Mouse (Mus musculus) heart, postnatal 0 days (tissue): Measurements from ENCODE around the gene Cabp1. TPM values are rescaled to one million over a fixed set of nuclear protein-coding genes. Genes with fewer than 3 reads are reported as not detected.
"Not testable (repeated sequence)": the region's sequence is repeated elsewhere in the genome, so short reads cannot be mapped to it uniquely, and the experiment has no call there.

Source experiments
- ATAC-seq: fragments of 200-750 bp; cut with Nextera tagmentation; 2 replicates; pipeline ENCODE4 v1.8.0; 2017; ENCODE audit warnings: low read depth, moderate number of reproducible peaks, moderate library complexity; ENCODE audit not compliant: insufficient read depth
- DNase-seq: peaks from one replicate; pipeline ENCODE4 v3.0.0-alpha.2; 2016; ENCODE audit warnings: low spot score
- H3K27ac ChIP-seq: fragments of 300-500 bp; sonication (generic); 2 replicates; pipeline ENCODE4 v1.5.1; 2014; ENCODE audit warnings: low read depth, mild to moderate bottlenecking
- H3K27me3 ChIP-seq: fragments of 300-500 bp; sonication (generic); 2 replicates; pipeline ENCODE4 v1.6.1; 2014; ENCODE audit warnings: low read length, mixed read lengths; ENCODE audit not compliant: control insufficient read depth, insufficient read depth
- H3K36me3 ChIP-seq: fragments of 300-500 bp; sonication (generic); replicated peaks from 2 replicates; pipeline ENCODE4 v1.6.1; 2014; ENCODE audit warnings: low read length, mixed read lengths; ENCODE audit not compliant: control insufficient read depth, insufficient read depth
- H3K4me1 ChIP-seq: fragments of 300-500 bp; sonication (generic); 2 replicates; pipeline ENCODE4 v1.6.1; 2014; ENCODE audit warnings: antibody characterized with exemption; ENCODE audit not compliant: control insufficient read depth, insufficient read depth
- H3K4me2 ChIP-seq: fragments of 300-500 bp; sonication (generic); 2 replicates; pipeline ENCODE4 v1.6.1; 2014; ENCODE audit warnings: low read depth, mild to moderate bottlenecking, low read length, moderate library complexity
- H3K4me3 ChIP-seq: fragments of 300-500 bp; sonication (generic); 2 replicates; pipeline ENCODE4 v1.5.1; 2014; ENCODE audit warnings: low read depth, low read length
- H3K9ac ChIP-seq: fragments of 300-500 bp; sonication (generic); replicated peaks from 2 replicates; pipeline ENCODE4 v1.6.1; 2014; ENCODE audit warnings: low read depth, low read length, mixed read lengths
- H3K9me3 ChIP-seq: fragments of 300-500 bp; sonication (generic); replicated peaks from 2 replicates; pipeline ENCODE4 v1.6.1; 2016; ENCODE audit warnings: low read length; ENCODE audit not compliant: control insufficient read depth
- CTCF ChIP-seq: IDR thresholded peaks from 2 replicates; pipeline ENCODE4 v1.5.1; 2016; ENCODE audit warnings: antibody characterized with exemption, control low read depth, low read depth
- EP300 ChIP-seq: IDR thresholded peaks from 2 replicates; pipeline ENCODE4 v1.6.1; 2016; ENCODE audit warnings: antibody characterized with exemption, low read depth
- WGBS: fragments of 180-500 bp; shearing (Covaris S2); extraction: QIAGEN DNeasy Blood & Tissue Kit; methylation state at CpG from one replicate; pipeline ENCODE4 v1.1.7; 2014; 5-methylcytosine and 5-hydroxymethylcytosine counted together
- polyA plus RNA-seq: library from polyadenylated mRNA; unstranded; fragments of >200 nt; fragmentation: Nextera tagmentation; extraction: Ambion mirVana; gene quantifications from 2 replicates; pipeline ENCODE4 v1.2.1, GENCODE M21; 2015
- total RNA-seq: library from RNA; depleted of rRNA; stranded (reverse); fragments of >200 nt; gene quantifications from 2 replicates; pipeline ENCODE4 v1.2.3, GENCODE M21; 2014; ENCODE audit warnings: low replicate concordance

Gene Cabp1
- total and polyA plus RNA-seq, 2 experiments from 2014 or later = 0.96 to 4.1 TPM

- H3K4me3 ChIP-seq = no peak overlapping the region
- no peak for ATAC-seq
- no peaks in the 10 kb centered on the region for H3K36me3 ChIP-seq
- H3K4me2 ChIP-seq = no peak overlapping the region
- 35% methylated on average over 27 of the region's 27 CpGs for WGBS
- no peaks in the 10 kb centered on the region for H3K9me3 ChIP-seq
- no peak for DNase-seq
- TF ChIP-seq EP300 = no peak
- no peak for TF ChIP-seq CTCF
- H3K27ac ChIP-seq = no peak overlapping the region
- H3K27me3 ChIP-seq = no peaks in the 10 kb centered on the region
- H3K9ac ChIP-seq = no peak overlapping the region
- H3K4me1 ChIP-seq = peaks cover 12% of the 10 kb centered on the region; the same call in 1 of the 2 replicates
Measured at GRCm38 (mm10) chr5:115168641-115169415, 25.4 kb downstream of the Cabp1 start.

- DNase-seq = no peak
- no peak overlapping the region for H3K4me3 ChIP-seq
- H3K27ac ChIP-seq = peak overlapping the region; percentile 63
- 51% methylated on average over 6 of the region's 6 CpGs for WGBS
- no peak overlapping the region for H3K9ac ChIP-seq
- TF ChIP-seq EP300 = no peak
- no peak for TF ChIP-seq CTCF
- H3K4me2 ChIP-seq = no peak overlapping the region
- peaks cover 12% of the 10 kb centered on the region; the same call in 1 of the 2 replicates for H3K4me1 ChIP-seq
- ATAC-seq = no peak
- H3K36me3 ChIP-seq = no peaks in the 10 kb centered on the region
- no peaks in the 10 kb centered on the region for H3K9me3 ChIP-seq
- no peaks in the 10 kb centered on the region for H3K27me3 ChIP-seq
Measured at GRCm38 (mm10) chr5:115167396-115167795, 26.8 kb downstream of the Cabp1 start.

GRCm38 (mm10) chr5:115166815-115167194 lies 27.4 kb downstream of the Cabp1 start:
- peaks cover 12% of the 10 kb centered on the region; the same call in 1 of the 2 replicates for H3K4me1 ChIP-seq
- H3K27ac ChIP-seq = peak overlapping the region; percentile 71
- WGBS = 71% methylated on average over 7 of the region's 7 CpGs
- H3K36me3 ChIP-seq = no peaks in the 10 kb centered on the region
- no peak overlapping the region for H3K4me3 ChIP-seq
- no peaks in the 10 kb centered on the region for H3K27me3 ChIP-seq
- DNase-seq = no peak
- no peak for ATAC-seq
- no peaks in the 10 kb centered on the region for H3K9me3 ChIP-seq
- H3K9ac ChIP-seq = no peak overlapping the region; the same call in 1 of the 2 replicates
- no peak overlapping the region for H3K4me2 ChIP-seq
- TF ChIP-seq CTCF (no peak), EP300 (no peak)

GRCm38 (mm10) chr5:115165895-115166814 lies 28.0 kb downstream of the Cabp1 start:
- ATAC-seq (peak; percentile 31; the same call in 1 of the 2 replicates), DNase-seq (no peak)
- Histone ChIP-seq H3K4me3 (no peak overlapping the region), H3K27me3 (no peaks in the 10 kb centered on the region), H3K36me3 (no peaks in the 10 kb centered on the region), H3K9ac (no peak overlapping the region; the same call in 1 of the 2 replicates), H3K4me1 (peaks cover 12% of the 10 kb centered on the region; the same call in 1 of the 2 replicates), H3K4me2 (no peak overlapping the region), H3K27ac (peak overlapping the region; percentile 71), H3K9me3 (no peaks in the 10 kb centered on the region)
- TF ChIP-seq EP300 (no peak), CTCF (peak; percentile 23)
- WGBS = 35% methylated on average over 11 of the region's 11 CpGs

DNA sequence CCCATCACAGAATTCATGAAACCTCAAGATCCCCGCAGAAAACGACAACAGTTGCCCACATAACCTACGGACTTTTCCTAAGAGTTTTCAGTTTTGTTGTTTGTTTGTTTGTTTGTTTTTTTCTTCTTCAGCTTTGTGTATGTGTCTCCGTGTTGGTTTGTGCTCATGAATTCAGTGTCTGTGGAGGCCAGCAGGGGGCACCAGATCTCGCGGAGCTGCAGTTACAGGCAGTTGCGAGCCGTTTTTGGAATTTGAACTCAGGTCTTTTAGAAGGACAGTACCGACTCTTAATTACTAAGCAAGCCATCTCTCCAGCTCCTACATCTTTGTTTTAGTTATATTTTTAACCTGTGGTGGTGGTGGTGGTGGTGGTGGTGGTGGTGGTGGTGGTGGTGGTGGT lies 28.8 kb downstream of the Cabp1 start:
- Histone ChIP-seq H3K4me3 (no peak overlapping the region), H3K27me3 (no peaks in the 10 kb centered on the region), H3K4me1 (peaks cover 12% of the 10 kb centered on the region; the same call in 1 of the 2 replicates), H3K27ac (no peak overlapping the region), H3K9me3 (no peaks in the 10 kb centered on the region), H3K36me3 (no peaks in the 10 kb centered on the region), H3K9ac (no peak overlapping the region), H3K4me2 (no peak overlapping the region)
- ATAC-seq = no peak
- DNase-seq = no peak
- TF ChIP-seq CTCF (peak; percentile 36), EP300 (no peak)
- 56% methylated on average over 9 of the region's 9 CpGs for WGBS

DNA sequence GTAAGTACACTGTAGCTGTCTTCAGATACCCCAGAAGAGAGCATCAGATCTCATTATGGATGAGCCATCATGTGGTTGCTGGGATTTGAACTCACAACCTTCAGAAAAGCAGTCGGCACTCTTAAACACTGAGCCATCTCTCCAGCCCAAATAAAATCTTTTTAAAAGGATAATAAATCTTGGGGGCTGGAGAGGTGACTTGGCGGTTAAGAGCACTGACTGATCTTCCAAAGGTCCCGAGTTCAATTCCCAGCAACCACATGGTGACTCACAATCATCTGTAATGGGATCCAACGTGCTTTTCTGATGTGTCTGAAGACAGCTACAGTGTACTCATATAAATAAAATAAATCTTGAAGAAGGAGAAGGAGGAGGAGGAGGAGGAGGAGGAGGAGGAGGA lies 29.7 kb downstream of the Cabp1 start:
- H3K27me3 ChIP-seq, H3K9ac ChIP-seq, H3K36me3 ChIP-seq, H3K4me2 ChIP-seq, ATAC-seq, DNase-seq, H3K9me3 ChIP-seq, H3K27ac ChIP-seq, H3K4me3 ChIP-seq: not testable (repeated sequence)
- peaks cover 12% of the 10 kb centered on the region; the same call in 1 of the 2 replicates for H3K4me1 ChIP-seq
- whole genome bisulfite sequencing = 81% methylated on average over 4 of the region's 4 CpGs
